Mouse (Mus musculus) heart, embryonic 14.5 days (tissue): ENCODE measurements around the gene Hist4h4. TPM values are rescaled to one million over a fixed set of nuclear protein-coding genes. Genes with fewer than 3 reads are reported as not detected.

Source experiments
- ATAC-seq: fragments of 200-750 bp; cut with Nextera tagmentation; 2 replicates; pipeline ENCODE4 v1.8.0; 2017; ENCODE audit warnings: low read depth, moderate TSS enrichment; ENCODE audit not compliant: insufficient number of reproducible peaks, insufficient read depth, low FRiP score
- H3K27ac ChIP-seq, 2 experiments: fragments of 200-500 bp in 1 of 2; fragments of 300-500 bp in 1 of 2; sonication (generic) in 1 of 2; replicated peaks in 1 of 2; 2 replicates each; pipeline ENCODE4 v1.5.1; 2012 to 2014; ENCODE audit warnings: low read depth in 2 of 2, low read length in 2 of 2, control low read depth in 1 of 2, mild to moderate bottlenecking in 1 of 2, mixed read lengths in 1 of 2; ENCODE audit not compliant: control insufficient read depth in 1 of 2, insufficient read depth in 1 of 2
- H3K27me3 ChIP-seq: fragments of 300-500 bp; sonication (generic); 2 replicates; pipeline ENCODE4 v1.6.1; 2014; ENCODE audit warnings: mild to moderate bottlenecking, low read length, control low read depth; ENCODE audit not compliant: control insufficient read depth, insufficient read depth
- H3K36me3 ChIP-seq: fragments of 300-500 bp; sonication (generic); 2 replicates; pipeline ENCODE4 v1.6.1; 2014; ENCODE audit warnings: mild to moderate bottlenecking, control low read depth, low read length, mixed read lengths; ENCODE audit not compliant: control insufficient read depth, insufficient read depth
- H3K4me1 ChIP-seq, 2 experiments: fragments of 200-500 bp in 1 of 2; fragments of 300-500 bp in 1 of 2; sonication (generic) in 1 of 2; 2 replicates each; pipeline ENCODE4 v1.6.1; 2012 to 2014; ENCODE audit warnings: low read length in 2 of 2, control low read depth in 1 of 2, mixed read lengths in 1 of 2; ENCODE audit not compliant: control insufficient read depth in 2 of 2, insufficient read depth in 2 of 2
- H3K4me2 ChIP-seq: fragments of 300-500 bp; sonication (generic); 2 replicates; pipeline ENCODE4 v1.6.1; 2014; ENCODE audit warnings: mild to moderate bottlenecking, low read length
- H3K4me3 ChIP-seq, 2 experiments: fragments of 200-500 bp in 1 of 2; fragments of 300-500 bp in 1 of 2; sonication (generic) in 1 of 2; 2 replicates each; pipeline ENCODE4 v1.5.1; 2012 to 2014; ENCODE audit warnings: low read length in 2 of 2, mild to moderate bottlenecking in 2 of 2, control low read depth in 1 of 2, low read depth in 1 of 2, moderate library complexity in 1 of 2; ENCODE audit not compliant: control insufficient read depth in 1 of 2, insufficient read depth in 1 of 2
- H3K9ac ChIP-seq: fragments of 300-500 bp; sonication (generic); 2 replicates; pipeline ENCODE4 v1.6.1; 2014; ENCODE audit warnings: mild to moderate bottlenecking, low read length
- H3K9me3 ChIP-seq: fragments of 300-500 bp; sonication (generic); 2 replicates; pipeline ENCODE4 v1.6.1; 2016; ENCODE audit warnings: low read length, control low read depth; ENCODE audit not compliant: control insufficient read depth
- WGBS: fragments of 180-500 bp; shearing (Covaris S2); extraction: QIAGEN DNeasy Blood & Tissue Kit; methylation state at CpG from one replicate; pipeline ENCODE4 v1.1.7; 2014; 5-methylcytosine and 5-hydroxymethylcytosine counted together
- polyA plus RNA-seq: library from polyadenylated mRNA; unstranded; fragments of >200 nt; fragmentation: Nextera tagmentation; extraction: Ambion mirVana; gene quantifications from 2 replicates; pipeline ENCODE4 v1.2.1, GENCODE M21; 2014

Hist4h4 gene
- polyA plus RNA-seq, 1 experiment from 2014 or later = 0.20 TPM

DNA sequence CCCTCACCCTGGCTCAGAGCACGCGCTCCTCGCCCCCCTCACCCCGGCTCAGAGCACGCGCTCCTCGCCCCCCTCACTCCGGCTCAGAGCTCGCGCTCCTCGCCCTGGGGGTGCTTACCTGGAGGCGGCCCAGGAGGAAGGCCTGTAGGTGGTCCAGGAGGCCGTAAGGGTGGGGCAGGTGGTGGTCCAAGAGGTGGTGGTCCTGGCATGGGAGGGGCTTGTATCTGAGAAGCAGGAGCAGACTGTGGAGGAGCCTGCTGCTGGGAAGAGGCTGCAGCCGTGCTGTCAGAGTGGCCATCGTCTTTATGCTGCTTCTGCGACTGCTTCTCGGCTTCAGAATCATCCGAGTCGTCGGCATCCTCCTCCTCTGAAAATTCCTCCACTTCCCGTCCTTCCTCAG lies 12.6 kb upstream of the Hist4h4 start:
- Histone ChIP-seq H3K9ac (no peak overlapping the region), H3K27me3 (no peaks in the 10 kb centered on the region), H3K4me3 (no peak overlapping the region), H3K4me2 (no peak overlapping the region), H3K4me1 (peaks cover 2 to 11% of the 10 kb centered on the region in 2 experiments; a peak in 3 of 4 replicates), H3K27ac (no peak overlapping the region), H3K9me3 (no peaks in the 10 kb centered on the region), H3K36me3 (peaks cover 99% of the 10 kb centered on the region)
- WGBS = 91% methylated on average over 21 of the region's 21 CpGs
- no peak for ATAC-seq

DNA sequence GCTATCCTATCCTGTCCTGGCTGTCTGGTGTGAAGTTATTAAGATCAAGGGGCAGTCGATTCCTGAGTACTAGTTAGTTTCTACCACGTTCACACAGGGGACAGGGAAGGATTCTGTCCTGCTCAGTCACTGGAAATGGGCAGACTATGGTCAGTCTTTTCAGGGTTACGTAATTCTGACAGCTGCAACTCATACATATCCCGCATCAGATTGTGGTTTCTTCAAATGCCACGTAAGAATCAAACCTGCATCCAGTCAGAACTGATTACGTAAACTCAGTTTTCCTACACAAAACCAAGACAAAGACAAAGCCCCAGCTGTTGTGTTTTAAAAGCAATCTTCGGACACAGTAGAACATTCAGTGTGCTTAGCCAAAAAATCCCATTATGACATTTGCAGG lies 11.2 kb upstream of the Hist4h4 start:
- Histone ChIP-seq H3K4me1 (peaks cover 0 to 1% of the 10 kb centered on the region in 2 experiments; a peak in 2 of 4 replicates), H3K4me2 (no peak overlapping the region), H3K4me3 (no peak overlapping the region), H3K36me3 (peaks cover 86% of the 10 kb centered on the region), H3K27ac (no peak overlapping the region), H3K27me3 (no peaks in the 10 kb centered on the region), H3K9me3 (no peaks in the 10 kb centered on the region), H3K9ac (no peak overlapping the region)
- WGBS = 98% methylated on average over 7 of the region's 7 CpGs
- no peak for ATAC-seq

DNA sequence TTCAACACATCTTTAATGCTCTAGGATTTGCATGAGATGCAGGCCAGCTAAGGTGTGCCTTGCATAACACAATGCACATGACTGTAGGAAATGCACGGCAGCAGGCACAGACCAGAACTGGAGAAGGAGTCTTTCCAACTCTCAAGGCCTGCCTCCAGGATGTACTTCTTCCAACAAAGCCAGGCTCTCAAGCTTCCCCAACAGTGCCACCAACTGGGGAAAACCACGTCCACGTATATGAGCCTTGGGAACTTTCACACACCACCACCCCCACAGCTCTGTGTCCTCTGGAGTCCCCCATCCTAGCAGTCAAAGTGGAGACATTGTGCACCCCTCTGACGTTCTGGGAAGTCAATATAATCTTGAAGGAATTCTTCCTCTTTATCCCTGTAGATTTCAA lies 8.9 kb upstream of the Hist4h4 start:
- ATAC-seq = no peak
- H3K9me3 ChIP-seq = no peaks in the 10 kb centered on the region
- no peak overlapping the region for H3K4me2 ChIP-seq
- H3K27me3 ChIP-seq = no peaks in the 10 kb centered on the region
- no peak overlapping the region for H3K27ac ChIP-seq
- WGBS = 33% methylated on average over 4 of the region's 4 CpGs
- peaks cover 7 to 10% of the 10 kb centered on the region in 2 experiments; a peak in 3 of 4 replicates for H3K4me1 ChIP-seq
- peaks cover 64% of the 10 kb centered on the region for H3K36me3 ChIP-seq
- no peak overlapping the region for H3K4me3 ChIP-seq
- no peak overlapping the region for H3K9ac ChIP-seq

GRCm38 (mm10) chr6:136811196-136811595 lies 7.0 kb upstream of the Hist4h4 start:
- H3K9me3 ChIP-seq = no peaks in the 10 kb centered on the region
- H3K9ac ChIP-seq = no peak overlapping the region
- peaks cover 44% of the 10 kb centered on the region for H3K36me3 ChIP-seq
- ATAC-seq = no peak
- peaks cover 7 to 10% of the 10 kb centered on the region in 2 experiments; a peak in 3 of 4 replicates for H3K4me1 ChIP-seq
- no peak overlapping the region for H3K4me3 ChIP-seq
- 86% methylated on average over 10 of the region's 10 CpGs for WGBS
- no peaks in the 10 kb centered on the region for H3K27me3 ChIP-seq
- no peak overlapping the region for H3K4me2 ChIP-seq
- H3K27ac ChIP-seq = no peak overlapping the region

DNA sequence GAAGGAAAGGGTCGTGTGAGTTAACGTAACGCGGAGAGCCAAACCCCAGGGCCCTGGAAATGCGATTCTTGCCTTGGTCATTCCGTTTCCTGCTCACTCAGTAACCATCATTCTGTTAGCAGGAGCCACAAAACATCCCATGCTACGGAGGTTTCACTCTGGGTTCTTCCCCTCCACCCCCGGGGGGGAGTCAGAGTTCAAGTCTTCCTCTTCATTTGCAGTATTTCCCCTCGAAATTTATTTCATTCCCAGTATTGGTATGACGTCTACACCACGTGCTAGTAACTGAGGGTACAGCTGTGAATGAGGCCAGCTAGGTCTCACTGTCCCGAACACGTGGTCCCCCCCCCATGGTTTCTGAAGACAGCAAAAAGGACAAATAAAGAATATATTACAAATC lies 5.5 kb upstream of the Hist4h4 start:
- Histone ChIP-seq H3K4me1 (peaks cover 7 to 14% of the 10 kb centered on the region in 2 experiments), H3K9ac (no peak overlapping the region; the same call in 1 of the 2 replicates), H3K4me3 (peak overlapping the region; percentile 6 to 77; a peak in 3 of 4 replicates), H3K36me3 (peaks cover 30% of the 10 kb centered on the region), H3K27me3 (no peaks in the 10 kb centered on the region), H3K4me2 (peak overlapping the region; percentile 91), H3K27ac (no peak overlapping the region), H3K9me3 (no peaks in the 10 kb centered on the region)
- 66% methylated on average over 13 of the region's 13 CpGs for WGBS
- no peak for ATAC-seq

DNA sequence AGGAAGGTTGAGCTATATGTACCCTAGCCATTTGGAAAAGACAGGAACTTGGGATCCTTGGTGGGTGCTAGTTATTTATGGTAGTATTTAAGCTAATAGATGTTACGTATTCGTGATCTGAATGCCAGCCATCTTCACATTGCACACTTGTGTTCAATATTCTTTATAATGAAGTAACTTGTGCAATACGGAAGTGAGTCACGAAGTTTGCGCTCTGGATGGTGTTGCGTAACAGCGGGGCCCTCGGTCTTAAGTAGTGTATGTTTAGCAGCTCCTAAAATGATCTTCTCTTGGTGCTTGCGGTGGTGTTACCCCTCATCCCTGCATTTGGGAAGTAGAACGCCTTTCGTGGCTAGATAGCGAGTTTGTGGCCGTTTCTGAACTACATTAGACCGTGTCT lies 4.9 kb upstream of the Hist4h4 start:
- H3K27ac ChIP-seq = no peak overlapping the region
- H3K4me1 ChIP-seq = peaks cover 7 to 14% of the 10 kb centered on the region in 2 experiments
- no peaks in the 10 kb centered on the region for H3K9me3 ChIP-seq
- H3K4me3 ChIP-seq = peak overlapping the region; percentile 77 to 90
- H3K27me3 ChIP-seq = no peaks in the 10 kb centered on the region
- H3K36me3 ChIP-seq = peaks cover 24% of the 10 kb centered on the region
- peak overlapping the region; percentile 91 for H3K4me2 ChIP-seq
- H3K9ac ChIP-seq = peak overlapping the region; percentile 78
- ATAC-seq = no peak
- 23% methylated on average over 14 of the region's 14 CpGs for WGBS

DNA sequence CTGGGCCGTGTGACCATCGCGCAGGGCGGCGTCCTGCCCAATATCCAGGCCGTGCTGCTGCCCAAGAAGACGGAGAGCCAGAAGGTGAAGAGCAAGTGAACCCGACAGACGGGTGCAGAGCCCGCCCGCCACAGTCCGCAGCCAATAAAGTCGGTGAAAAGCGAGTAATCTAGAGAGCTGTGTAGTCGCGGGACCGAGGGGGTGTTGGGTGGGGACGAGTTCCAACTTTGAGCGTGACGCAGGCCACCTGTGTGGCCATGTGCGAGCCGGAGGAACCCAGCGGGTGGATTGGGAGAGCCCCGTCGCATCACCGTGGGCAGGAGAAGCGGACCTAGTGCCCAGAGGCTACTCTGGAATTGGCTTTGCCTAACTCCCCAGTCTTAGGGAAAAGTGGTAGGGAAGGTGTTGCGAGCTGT lies 4.4 kb upstream of the Hist4h4 start:
- H3K4me3 ChIP-seq = peak overlapping the region; percentile 77 to 90
- H3K4me1 ChIP-seq = peaks cover 7 to 14% of the 10 kb centered on the region in 2 experiments
- no peaks in the 10 kb centered on the region for H3K9me3 ChIP-seq
- WGBS = under 1% methylated on average over 28 of the region's 28 CpGs
- peak overlapping the region in 1 of 2 experiments; percentile 33; a peak in 1 of 4 replicates for H3K27ac ChIP-seq
- ATAC-seq = peak; percentile 5; the same call in 1 of the 2 replicates
- peaks cover 20% of the 10 kb centered on the region for H3K36me3 ChIP-seq
- peak overlapping the region; percentile 91 for H3K4me2 ChIP-seq
- H3K27me3 ChIP-seq = no peaks in the 10 kb centered on the region
- peak overlapping the region; percentile 78 for H3K9ac ChIP-seq

DNA sequence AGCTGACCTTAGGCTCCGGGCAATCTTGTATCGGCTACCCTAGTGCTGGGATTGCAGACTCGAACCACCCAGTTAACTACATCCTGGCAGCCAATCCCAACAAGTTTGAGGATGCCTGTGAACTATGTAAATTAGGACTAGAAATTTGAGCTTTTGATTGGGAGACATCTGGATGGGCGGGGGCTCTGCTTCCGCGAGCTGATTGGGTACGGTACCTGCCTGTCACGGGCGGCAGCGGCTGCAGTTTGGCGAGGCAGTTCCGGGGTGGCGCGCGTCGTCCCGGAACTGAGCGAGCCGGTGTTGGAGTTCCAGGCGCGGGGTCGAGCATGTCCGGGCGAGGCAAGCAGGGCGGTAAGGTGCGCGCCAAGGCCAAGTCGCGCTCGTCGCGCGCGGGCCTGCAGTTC lies 3.8 kb upstream of the Hist4h4 start, which contains the start of gene H2afj:
TSS of gene H2afj (plus strand) at position 231 of the 404 bp plus-strand sequence.
- Histone ChIP-seq H3K9ac (peak within 1 kb of the TSS; percentile 78), H3K4me1 (peaks cover 7 to 18% of the 10 kb centered on the region in 2 experiments), H3K27me3 (no peaks in the 10 kb centered on the region), H3K9me3 (no peaks in the 10 kb centered on the region), H3K27ac (peak within 1 kb of the TSS; percentile 52 to 71; a peak in 3 of 4 replicates), H3K36me3 (peaks cover 13% of the 10 kb centered on the region), H3K4me2 (peak within 1 kb of the TSS; percentile 91), H3K4me3 (peak within 1 kb of the TSS; percentile 77 to 90)
- WGBS = under 1% methylated on average over 34 of the region's 34 CpGs
- peak; percentile 88 for ATAC-seq
